Mouse (Mus musculus): ENCODE data around the gene Osbpl6. TPM values are rescaled to one million over a fixed set of nuclear protein-coding genes. Genes with fewer than 3 reads are reported as not detected.
"Not testable (repeated sequence)": the region's sequence is repeated elsewhere in the genome, so short reads cannot be mapped to it uniquely, and the experiment has no call there.

The Osbpl6 gene
- polyA plus RNA-seq, 1 experiment = 64.5 TPM

- 45% methylated on average over 10 of the region's 10 CpGs for WGBS
Measured at GRCm38 (mm10) chr2:76610326-76611104, 204.2 kb downstream of the Osbpl6 start.

GRCm38 (mm10) chr2:76611996-76612395 lies 205.7 kb downstream of the Osbpl6 start:
- TF ChIP-seq POLR2A (IDR thresholded peaks at IDR 0.05; ENCODE audit: borderline replicate concordance, extremely low read depth, low read depth, low read length) = no peak
- TF ChIP-seq CTCF (IDR thresholded peaks at IDR 0.05; ENCODE audit: insufficient read depth, low read length) = no peak
- 80% methylated on average over 3 of the region's 3 CpGs for WGBS
- H3K4me3 ChIP-seq (replicated peaks; ENCODE audit: extremely low read depth, low read depth, low read length) = no peak overlapping the region
- no peak for DNase-seq
- H3K4me1 ChIP-seq (ENCODE audit: control insufficient read depth, insufficient read depth, low read length) = peaks cover 4% of the 10 kb centered on the region

More at GRCm38 (mm10) chr2:76610326-76611104, 204.2 kb downstream of the Osbpl6 start:
- Histone ChIP-seq H3K4me1 (ENCODE audit: control insufficient read depth, insufficient read depth, low read length) (peaks cover 4% of the 10 kb centered on the region), H3K4me3 (replicated peaks; ENCODE audit: extremely low read depth, low read depth, low read length) (no peak overlapping the region)
- DNase-seq = no peak
- TF ChIP-seq POLR2A (IDR thresholded peaks at IDR 0.05; ENCODE audit: borderline replicate concordance, extremely low read depth, low read depth, low read length) = no peak
- TF ChIP-seq CTCF (IDR thresholded peaks at IDR 0.05; ENCODE audit: insufficient read depth, low read length) = no peak

GRCm38 (mm10) chr2:76618078-76618477 lies 211.8 kb downstream of the Osbpl6 start:
- no peaks in the 10 kb centered on the region for H3K4me1 ChIP-seq (ENCODE audit: control insufficient read depth, insufficient read depth, low read length)
- DNase-seq = no peak
- H3K4me3 ChIP-seq (replicated peaks; ENCODE audit: extremely low read depth, low read depth, low read length) = no peak overlapping the region
- 33% methylated on average over 1 of the region's 1 CpGs for WGBS
- TF ChIP-seq CTCF (IDR thresholded peaks at IDR 0.05; ENCODE audit: insufficient read depth, low read length) (no peak), POLR2A (IDR thresholded peaks at IDR 0.05; ENCODE audit: borderline replicate concordance, extremely low read depth, low read depth, low read length) (no peak)

GRCm38 (mm10) chr2:76620188-76620587 lies 213.9 kb downstream of the Osbpl6 start:
- TF ChIP-seq CTCF (IDR thresholded peaks at IDR 0.05; ENCODE audit: insufficient read depth, low read length) (no peak), POLR2A (IDR thresholded peaks at IDR 0.05; ENCODE audit: borderline replicate concordance, extremely low read depth, low read depth, low read length) (no peak)
- WGBS = 62% methylated on average over 5 of the region's 5 CpGs
- DNase-seq = no peak
- Histone ChIP-seq H3K4me3 (replicated peaks; ENCODE audit: extremely low read depth, low read depth, low read length) (no peak overlapping the region), H3K4me1 (ENCODE audit: control insufficient read depth, insufficient read depth, low read length) (no peaks in the 10 kb centered on the region)

- DNase-seq = no peak
- TF ChIP-seq CTCF (IDR thresholded peaks at IDR 0.05; ENCODE audit: insufficient read depth, low read length) (no peak), POLR2A (IDR thresholded peaks at IDR 0.05; ENCODE audit: borderline replicate concordance, extremely low read depth, low read depth, low read length) (no peak)
- whole genome bisulfite sequencing = 70% methylated on average over 1 of the region's 1 CpGs
- H3K4me3 ChIP-seq (replicated peaks; ENCODE audit: extremely low read depth, low read depth, low read length) = no peak overlapping the region
- no peaks in the 10 kb centered on the region for H3K4me1 ChIP-seq (ENCODE audit: control insufficient read depth, insufficient read depth, low read length)
Measured at GRCm38 (mm10) chr2:76621724-76622123, 215.4 kb downstream of the Osbpl6 start.

- WGBS = 98% methylated on average over 2 of the region's 2 CpGs
- not testable (repeated sequence) for DNase-seq; H3K4me1 ChIP-seq (ENCODE audit: control insufficient read depth, insufficient read depth, low read length); H3K4me3 ChIP-seq (replicated peaks; ENCODE audit: extremely low read depth, low read depth, low read length)
Measured at GRCm38 (mm10) chr2:76622316-76622715, 216.0 kb downstream of the Osbpl6 start.

- TF ChIP-seq POLR2A (IDR thresholded peaks at IDR 0.05; ENCODE audit: borderline replicate concordance, extremely low read depth, low read depth, low read length) = no peak
- no peak for TF ChIP-seq CTCF (IDR thresholded peaks at IDR 0.05; ENCODE audit: insufficient read depth, low read length)
- Histone ChIP-seq H3K4me3 (replicated peaks; ENCODE audit: extremely low read depth, low read depth, low read length) (no peak overlapping the region), H3K4me1 (ENCODE audit: control insufficient read depth, insufficient read depth, low read length) (no peaks in the 10 kb centered on the region)
- DNase-seq = no peak
- 89% methylated on average over 12 of the region's 12 CpGs for WGBS
Measured at GRCm38 (mm10) chr2:76630293-76630692, 224.0 kb downstream of the Osbpl6 start.

GRCm38 (mm10) chr2:76631600-76631999 lies 225.3 kb downstream of the Osbpl6 start:
- no peak for TF ChIP-seq POLR2A (IDR thresholded peaks at IDR 0.05; ENCODE audit: borderline replicate concordance, extremely low read depth, low read depth, low read length)
- TF ChIP-seq CTCF (IDR thresholded peaks at IDR 0.05; ENCODE audit: insufficient read depth, low read length) = no peak
- 83% methylated on average over 4 of the region's 4 CpGs for WGBS
- DNase-seq = no peak
- Histone ChIP-seq H3K4me1 (ENCODE audit: control insufficient read depth, insufficient read depth, low read length) (no peaks in the 10 kb centered on the region), H3K4me3 (replicated peaks; ENCODE audit: extremely low read depth, low read depth, low read length) (no peak overlapping the region)

- TF ChIP-seq CTCF (IDR thresholded peaks at IDR 0.05; ENCODE audit: insufficient read depth, low read length) (no peak), POLR2A (IDR thresholded peaks at IDR 0.05; ENCODE audit: borderline replicate concordance, extremely low read depth, low read depth, low read length) (no peak)
- Histone ChIP-seq H3K4me3 (replicated peaks; ENCODE audit: extremely low read depth, low read depth, low read length) (no peak overlapping the region), H3K4me1 (ENCODE audit: control insufficient read depth, insufficient read depth, low read length) (no peaks in the 10 kb centered on the region)
- no peak for DNase-seq
- WGBS = 98% methylated on average over 2 of the region's 2 CpGs
Measured at GRCm38 (mm10) chr2:76639637-76640036, 233.3 kb downstream of the Osbpl6 start.

- DNase-seq = no peak
Measured at GRCm38 (mm10) chr2:76643801-76644200, 237.5 kb downstream of the Osbpl6 start.

More at GRCm38 (mm10) chr2:76643801-76644200, 237.5 kb downstream of the Osbpl6 start:
- TF ChIP-seq CTCF (IDR thresholded peaks at IDR 0.05; ENCODE audit: insufficient read depth, low read length) (no peak), POLR2A (IDR thresholded peaks at IDR 0.05; ENCODE audit: borderline replicate concordance, extremely low read depth, low read depth, low read length) (no peak)
- H3K4me3 ChIP-seq (replicated peaks; ENCODE audit: extremely low read depth, low read depth, low read length) = no peak overlapping the region
- peaks cover 4% of the 10 kb centered on the region; the same call in 1 of the 2 replicates for H3K4me1 ChIP-seq (ENCODE audit: control insufficient read depth, insufficient read depth, low read length)
